Mouse (Mus musculus) forebrain, embryonic 16.5 days (tissue): Measurements from ENCODE around the gene Tnf. TPM values are rescaled to one million over a fixed set of nuclear protein-coding genes. Genes with fewer than 3 reads are reported as not detected.

Experiments used
- ATAC-seq: fragments of 200-750 bp; cut with Nextera tagmentation; 2 replicates; pipeline ENCODE4 v1.8.0; 2017; ENCODE audit warnings: mild to moderate bottlenecking, moderate library complexity
- H3K27ac ChIP-seq: fragments of 300-500 bp; sonication (generic); 2 replicates; pipeline ENCODE4 v1.5.1; 2014; ENCODE audit warnings: low read length, control low read depth
- H3K27me3 ChIP-seq: fragments of 300-500 bp; sonication (generic); replicated peaks from 2 replicates; pipeline ENCODE4 v1.6.1; 2014; ENCODE audit warnings: low read length; ENCODE audit not compliant: control insufficient read depth, insufficient read depth
- H3K36me3 ChIP-seq: fragments of 300-500 bp; sonication (generic); 2 replicates; pipeline ENCODE4 v1.6.1; 2014; ENCODE audit not compliant: control insufficient read depth, insufficient read depth
- H3K4me1 ChIP-seq: fragments of 300-500 bp; sonication (generic); replicated peaks from 2 replicates; pipeline ENCODE4 v1.6.1; 2014; ENCODE audit warnings: low read length; ENCODE audit not compliant: control insufficient read depth, insufficient read depth
- H3K4me2 ChIP-seq: fragments of 300-500 bp; sonication (generic); 2 replicates; pipeline ENCODE4 v1.6.1; 2014; ENCODE audit warnings: mild to moderate bottlenecking, low read length, control low read depth
- H3K4me3 ChIP-seq: fragments of 300-500 bp; sonication (generic); replicated peaks from 2 replicates; pipeline ENCODE4 v1.5.1; 2014; ENCODE audit warnings: mild to moderate bottlenecking, low read length, control low read depth
- H3K9ac ChIP-seq: fragments of 300-500 bp; sonication (generic); replicated peaks from 2 replicates; pipeline ENCODE4 v1.6.1; 2014; ENCODE audit warnings: low read depth, low read length, control low read depth
- H3K9me3 ChIP-seq: fragments of 300-500 bp; sonication (generic); 2 replicates; pipeline ENCODE4 v1.6.1; 2016; ENCODE audit warnings: low read length; ENCODE audit not compliant: control insufficient read depth
- WGBS: fragments of 180-500 bp; shearing (Covaris S2); extraction: QIAGEN DNeasy Blood & Tissue Kit; methylation state at CpG from one replicate; pipeline ENCODE4 v1.1.7; 2014; 5-methylcytosine and 5-hydroxymethylcytosine counted together
- polyA plus RNA-seq: library from polyadenylated mRNA; unstranded; fragments of >200 nt; fragmentation: Nextera tagmentation; extraction: Ambion mirVana; gene quantifications from 2 replicates; pipeline ENCODE4 v1.2.1, GENCODE M21; 2015

Tnf gene
- polyA plus RNA-seq, 1 experiment from 2014 or later = not detected

DNA sequence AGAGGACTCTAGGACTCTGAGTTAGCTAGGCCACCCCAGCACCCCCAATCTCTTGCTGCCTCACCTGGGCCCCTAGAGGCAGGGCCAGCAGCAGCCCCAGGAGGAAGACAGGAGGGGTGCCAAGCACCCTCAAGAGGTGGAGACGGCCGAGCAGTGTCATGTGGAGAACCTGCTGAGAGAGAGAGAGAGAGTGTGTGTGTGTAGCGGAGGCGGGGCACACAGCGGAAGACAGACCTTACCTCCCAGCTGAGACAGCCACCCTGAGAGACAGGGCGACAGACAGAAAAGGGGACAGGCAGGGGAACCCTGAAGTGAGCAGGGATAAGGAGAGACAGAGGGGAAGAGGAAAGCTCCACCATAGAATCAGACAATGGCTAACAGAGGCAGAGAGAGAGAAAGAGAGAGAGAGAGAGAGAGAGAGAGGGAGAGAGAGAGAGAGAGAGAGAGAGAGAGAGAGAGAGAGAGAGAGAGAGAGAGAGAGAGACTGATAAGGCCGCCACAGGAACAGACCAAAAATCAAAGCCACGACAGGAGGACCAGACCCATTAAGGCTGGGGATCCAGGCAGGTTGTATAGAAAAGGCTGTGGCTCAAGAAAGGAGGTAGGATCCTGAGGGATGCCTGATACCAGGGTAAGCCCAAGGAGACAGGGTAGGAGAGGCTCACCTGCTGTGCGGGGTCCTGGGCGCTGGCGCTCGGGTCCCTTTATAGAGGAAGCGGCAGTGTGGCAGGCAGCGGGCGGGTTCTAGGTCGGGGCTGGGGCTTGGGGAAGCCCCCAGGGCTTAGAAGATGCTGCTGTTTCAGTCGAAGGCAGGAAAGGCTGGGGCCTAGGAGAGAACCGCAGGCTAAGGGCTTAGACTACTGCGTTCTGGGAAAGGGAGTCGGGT, 2.9 kb upstream of the Tnf start, which contains the start of gene Lta:
Gene Lta (minus strand): TSS at position 858 of the 886 bp plus-strand sequence.
- H3K9ac ChIP-seq = no peak within 1 kb of the TSS
- no peak for ATAC-seq
- no peaks in the 10 kb centered on the region for H3K36me3 ChIP-seq
- H3K27me3 ChIP-seq = no peaks in the 10 kb centered on the region
- 24% methylated on average over 20 of the region's 20 CpGs for WGBS
- H3K4me3 ChIP-seq = no peak within 1 kb of the TSS
- H3K9me3 ChIP-seq = no peaks in the 10 kb centered on the region
- no peak within 1 kb of the TSS for H3K4me2 ChIP-seq
- H3K27ac ChIP-seq = no peak within 1 kb of the TSS
- H3K4me1 ChIP-seq = no peaks in the 10 kb centered on the region

DNA sequence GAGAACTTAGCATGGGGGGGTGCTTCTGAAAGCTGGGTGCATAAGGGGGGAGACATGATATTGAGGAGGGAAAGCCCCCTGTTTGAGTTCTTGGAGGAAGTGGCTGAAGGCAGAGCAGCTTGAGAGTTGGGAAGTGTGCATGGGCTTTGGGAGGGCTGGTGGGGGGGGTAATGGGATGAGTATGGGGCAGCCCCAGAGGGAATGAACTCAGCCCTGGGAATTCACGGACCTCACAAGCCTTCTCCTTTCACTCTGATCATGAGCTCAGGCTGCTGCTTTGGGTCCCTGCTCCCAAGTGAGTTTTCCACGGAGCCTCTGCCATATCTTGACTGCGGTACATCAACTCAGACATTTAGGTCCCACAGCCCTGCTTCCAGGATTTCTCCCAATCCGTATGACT, 635 bp upstream of the Tnf start:
- 83% methylated on average over 4 of the region's 4 CpGs for WGBS

DNA sequence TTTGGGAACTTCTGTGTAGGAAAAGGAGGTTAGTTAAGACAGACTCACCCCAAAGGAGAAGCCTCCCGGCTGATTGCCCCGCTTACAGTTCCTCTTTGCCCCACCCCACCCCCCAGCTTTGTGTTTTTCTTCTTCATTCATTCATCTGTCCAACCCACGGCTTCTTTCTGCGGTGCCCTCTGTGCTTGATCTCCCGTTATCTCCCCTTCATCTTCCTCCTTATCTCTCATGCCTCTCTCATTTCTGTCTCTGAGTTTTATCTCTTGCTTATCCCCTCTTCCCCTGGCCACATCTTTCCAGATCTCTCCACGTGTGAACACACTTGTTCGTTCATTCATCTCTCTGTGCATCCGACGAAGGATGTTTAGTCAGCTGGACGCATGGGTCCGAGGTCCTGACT, 679 bp downstream of the Tnf start:
- Histone ChIP-seq H3K4me1 (peaks cover 2% of the 10 kb centered on the region), H3K9me3 (no peaks in the 10 kb centered on the region), H3K9ac (no peak overlapping the region), H3K27ac (no peak overlapping the region), H3K36me3 (no peaks in the 10 kb centered on the region), H3K27me3 (peaks cover 11% of the 10 kb centered on the region), H3K4me2 (no peak overlapping the region), H3K4me3 (no peak overlapping the region)
- 77% methylated on average over 11 of the region's 11 CpGs for WGBS
- no peak for ATAC-seq

More for the DNA sequence above, 635 bp upstream of the Tnf start:
- 0 out of 2 replicates have a peak, but pooled peaks cover 2% of the 10 kb centered on the region for H3K27me3 ChIP-seq
- H3K9me3 ChIP-seq = no peaks in the 10 kb centered on the region
- H3K9ac ChIP-seq = no peak overlapping the region
- no peak overlapping the region for H3K27ac ChIP-seq
- no peaks in the 10 kb centered on the region for H3K36me3 ChIP-seq
- H3K4me2 ChIP-seq = no peak overlapping the region
- no peak overlapping the region for H3K4me3 ChIP-seq
- no peak for ATAC-seq
- no peaks in the 10 kb centered on the region for H3K4me1 ChIP-seq

DNA sequence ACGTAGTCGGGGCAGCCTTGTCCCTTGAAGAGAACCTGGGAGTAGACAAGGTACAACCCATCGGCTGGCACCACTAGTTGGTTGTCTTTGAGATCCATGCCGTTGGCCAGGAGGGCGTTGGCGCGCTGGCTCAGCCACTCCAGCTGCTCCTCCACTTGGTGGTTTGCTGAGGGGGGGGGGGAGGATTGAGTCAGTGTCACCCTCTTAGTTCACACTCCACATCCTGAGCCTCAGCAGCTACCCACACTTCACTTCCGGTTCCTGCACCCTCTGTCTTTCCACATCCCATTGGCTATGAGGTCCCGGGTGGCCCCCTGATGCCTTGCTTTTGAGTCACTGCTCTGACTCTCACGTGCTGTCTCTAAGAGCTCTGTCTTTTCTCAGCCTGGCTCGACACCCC, 1.4 kb downstream of the Tnf start:
- ATAC-seq = no peak
- H3K27ac ChIP-seq = no peak overlapping the region
- no peaks in the 10 kb centered on the region for H3K9me3 ChIP-seq
- no peak overlapping the region for H3K4me3 ChIP-seq
- no peaks in the 10 kb centered on the region for H3K36me3 ChIP-seq
- whole genome bisulfite sequencing = 88% methylated on average over 11 of the region's 11 CpGs
- peaks cover 17% of the 10 kb centered on the region for H3K27me3 ChIP-seq
- H3K4me1 ChIP-seq = peaks cover 9% of the 10 kb centered on the region
- H3K4me2 ChIP-seq = no peak overlapping the region
- H3K9ac ChIP-seq = no peak overlapping the region

DNA sequence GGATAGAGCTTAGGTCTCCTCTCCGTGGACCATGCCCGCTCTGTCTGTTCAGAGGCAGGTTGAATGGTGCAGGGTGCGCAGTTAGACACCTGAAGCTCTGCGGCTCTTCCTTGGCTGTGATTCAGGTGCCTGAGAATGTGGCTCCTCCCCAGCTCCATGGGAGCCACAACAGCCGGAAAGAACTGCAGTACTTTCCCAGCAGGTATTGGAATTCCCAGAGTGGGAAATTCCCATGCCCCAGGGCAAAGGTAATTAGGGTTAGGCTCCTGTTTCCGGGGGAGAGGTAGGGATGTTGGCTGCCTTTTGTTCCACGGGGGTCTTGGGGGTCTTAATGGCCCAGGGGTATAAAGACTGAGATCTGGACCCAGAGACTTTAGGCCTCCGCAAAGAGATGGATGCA, 2.9 kb downstream of the Tnf start:
- no peak for ATAC-seq
- H3K4me2 ChIP-seq = no peak overlapping the region
- H3K36me3 ChIP-seq = no peaks in the 10 kb centered on the region
- H3K4me3 ChIP-seq = no peak overlapping the region
- peaks cover 11% of the 10 kb centered on the region for H3K4me1 ChIP-seq
- H3K9me3 ChIP-seq = no peaks in the 10 kb centered on the region
- WGBS = 21% methylated on average over 8 of the region's 8 CpGs
- H3K27ac ChIP-seq = no peak overlapping the region
- H3K9ac ChIP-seq = no peak overlapping the region
- peaks cover 27% of the 10 kb centered on the region for H3K27me3 ChIP-seq

DNA sequence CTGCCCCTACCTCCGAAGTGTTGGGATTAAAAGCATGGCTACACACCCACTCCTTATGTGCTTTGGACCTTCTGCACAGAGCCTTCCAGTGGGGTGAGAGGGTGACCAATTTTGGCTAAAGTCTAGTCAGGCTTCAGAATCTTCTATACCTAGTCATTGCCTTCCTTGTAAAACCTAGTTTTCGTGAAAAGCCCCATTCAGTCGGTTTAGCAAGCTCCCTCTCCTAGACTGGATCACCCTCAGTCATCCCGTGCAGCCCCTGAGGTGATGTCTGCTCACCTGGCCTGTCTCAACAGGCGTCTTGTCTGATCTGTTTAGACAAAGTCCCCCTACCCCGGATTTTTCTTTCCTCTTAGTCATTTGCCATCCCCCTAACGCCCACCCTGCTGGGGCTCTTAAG, 3.8 kb downstream of the Tnf start:
- H3K36me3 ChIP-seq = no peaks in the 10 kb centered on the region
- H3K9ac ChIP-seq = no peak overlapping the region
- H3K4me3 ChIP-seq = no peak overlapping the region
- ATAC-seq = no peak
- peaks cover 11% of the 10 kb centered on the region for H3K4me1 ChIP-seq
- WGBS = 65% methylated on average over 7 of the region's 7 CpGs
- H3K27me3 ChIP-seq = peaks cover 27% of the 10 kb centered on the region
- H3K9me3 ChIP-seq = no peaks in the 10 kb centered on the region
- H3K4me2 ChIP-seq = no peak overlapping the region
- H3K27ac ChIP-seq = no peak overlapping the region

DNA sequence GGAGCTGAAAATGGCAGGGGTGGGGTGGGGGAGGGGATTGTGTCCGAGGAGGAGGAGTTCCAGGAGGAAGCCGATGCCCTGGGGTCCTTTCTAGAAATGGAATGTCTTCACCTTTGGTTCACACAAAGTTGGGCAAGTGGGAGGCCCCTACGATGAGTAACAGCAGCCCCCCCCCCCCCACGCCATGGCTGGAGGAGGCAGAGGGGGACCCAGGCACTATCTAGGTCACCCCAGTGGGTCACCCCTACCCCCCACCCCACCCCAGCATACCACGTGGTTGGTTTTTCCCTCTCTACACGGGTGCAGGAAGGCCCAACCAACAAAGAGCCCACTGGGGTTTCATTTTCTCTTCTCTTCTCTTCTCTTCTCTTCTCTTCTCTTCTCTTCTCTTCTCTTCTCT, 4.7 kb downstream of the Tnf start:
- Histone ChIP-seq H3K4me2 (no peak overlapping the region), H3K9me3 (no peaks in the 10 kb centered on the region), H3K4me1 (peaks cover 11% of the 10 kb centered on the region)

DNA sequence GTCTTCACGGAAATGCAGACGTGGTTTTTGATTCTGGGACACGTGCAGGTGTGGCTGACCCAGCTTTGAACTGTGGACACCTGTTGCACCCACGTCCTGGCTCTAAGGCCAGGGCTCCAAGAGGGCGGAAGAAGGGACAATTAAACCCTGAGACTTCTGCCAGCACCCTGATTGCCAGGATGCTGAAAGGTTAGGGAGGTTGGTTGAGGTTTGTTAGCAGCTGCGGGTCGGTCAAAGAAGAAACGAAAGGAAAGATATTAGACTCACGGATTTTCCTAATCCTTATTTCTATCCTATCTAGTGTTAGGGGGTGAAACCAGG, 5.5 kb downstream of the Tnf start:
- ATAC-seq = no peak
- H3K9ac ChIP-seq = peak overlapping the region; percentile 31; the same call in 1 of the 2 replicates
- H3K4me1 ChIP-seq = peaks cover 11% of the 10 kb centered on the region
- H3K27ac ChIP-seq = no peak overlapping the region
- no peaks in the 10 kb centered on the region for H3K36me3 ChIP-seq
- 40% methylated on average over 9 of the region's 9 CpGs for WGBS
- H3K27me3 ChIP-seq = peaks cover 27% of the 10 kb centered on the region
- H3K4me2 ChIP-seq = peak overlapping the region; percentile 75
- no peaks in the 10 kb centered on the region for H3K9me3 ChIP-seq
- H3K4me3 ChIP-seq = peak overlapping the region; percentile 43

More for the DNA sequence above, 4.7 kb downstream of the Tnf start:
- Histone ChIP-seq H3K27me3 (peaks cover 27% of the 10 kb centered on the region), H3K4me3 (no peak overlapping the region), H3K9ac (no peak overlapping the region), H3K27ac (no peak overlapping the region), H3K36me3 (no peaks in the 10 kb centered on the region)
- 44% methylated on average over 5 of the region's 6 CpGs for WGBS
- ATAC-seq = no peak

DNA sequence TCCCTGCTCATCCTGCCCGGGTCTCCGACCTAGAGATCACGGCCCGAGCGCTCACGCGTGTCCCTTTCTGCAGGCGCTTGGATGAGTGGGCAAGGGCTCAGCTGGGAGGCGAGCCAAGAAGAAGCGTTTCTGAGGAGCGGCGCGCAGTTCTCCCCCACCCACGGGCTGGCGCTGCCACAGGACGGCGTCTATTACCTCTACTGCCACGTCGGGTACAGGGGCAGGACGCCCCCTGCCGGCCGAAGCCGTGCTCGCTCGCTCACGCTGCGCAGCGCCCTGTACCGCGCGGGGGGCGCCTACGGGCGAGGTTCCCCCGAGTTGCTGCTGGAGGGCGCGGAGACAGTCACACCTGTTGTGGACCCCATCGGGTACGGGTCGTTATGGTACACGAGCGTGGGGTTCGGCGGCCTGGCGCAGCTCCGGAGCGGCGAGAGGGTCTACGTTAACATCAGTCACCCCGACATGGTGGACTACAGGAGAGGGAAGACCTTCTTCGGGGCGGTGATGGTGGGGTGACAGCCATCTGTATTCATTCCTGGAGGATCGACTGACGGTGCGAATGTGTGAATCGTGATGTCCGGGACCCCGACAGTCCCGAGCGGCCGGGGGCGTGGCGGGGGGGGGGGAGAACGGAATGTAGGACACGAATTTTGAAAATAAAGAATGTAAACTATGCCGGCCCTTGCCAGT, 6.0 kb downstream of the Tnf start:
- peak overlapping the region; percentile 31 for H3K9ac ChIP-seq
- H3K4me2 ChIP-seq = peak overlapping the region; percentile 75
- WGBS = 1% methylated on average over 65 of the region's 66 CpGs
- no peaks in the 10 kb centered on the region for H3K36me3 ChIP-seq
- peaks cover 11% of the 10 kb centered on the region for H3K4me1 ChIP-seq
- no peak overlapping the region for H3K27ac ChIP-seq
- H3K9me3 ChIP-seq = no peaks in the 10 kb centered on the region
- peak; percentile 90 for ATAC-seq
- H3K4me3 ChIP-seq = peak overlapping the region; percentile 43
- H3K27me3 ChIP-seq = peaks cover 27% of the 10 kb centered on the region
